Mouse (Mus musculus) T-helper 2 cell (primary cell): ENCODE results near the gene Mtx1.

ENCODE experiments used
- in situ Hi-C: fragments of 300-600 bp; cut with MboI, MseI; formaldehyde crosslinking; loops from one replicate; pipeline ENCODE4 v1.15.1; 2025; ENCODE audit warnings: high pct_unique_total_duplicates

The Mtx1 gene

GRCm38 (mm10) chr3:89214681-89215411, 12.0 kb downstream of the Mtx1 start, which contains the start of gene Thbs3:
Thbs3 (plus strand) TSS chr3:89215180.
- in situ Hi-C loops, result no loop called here

GRCm38 (mm10) chr3:89213803-89214530, 12.9 kb downstream of the Mtx1 start:
- in situ Hi-C loops, result no loop called here

- in situ Hi-C loops, result no loop called here
Observed at GRCm38 (mm10) chr3:89210731-89211130, 16.2 kb downstream of the Mtx1 start.

DNA sequence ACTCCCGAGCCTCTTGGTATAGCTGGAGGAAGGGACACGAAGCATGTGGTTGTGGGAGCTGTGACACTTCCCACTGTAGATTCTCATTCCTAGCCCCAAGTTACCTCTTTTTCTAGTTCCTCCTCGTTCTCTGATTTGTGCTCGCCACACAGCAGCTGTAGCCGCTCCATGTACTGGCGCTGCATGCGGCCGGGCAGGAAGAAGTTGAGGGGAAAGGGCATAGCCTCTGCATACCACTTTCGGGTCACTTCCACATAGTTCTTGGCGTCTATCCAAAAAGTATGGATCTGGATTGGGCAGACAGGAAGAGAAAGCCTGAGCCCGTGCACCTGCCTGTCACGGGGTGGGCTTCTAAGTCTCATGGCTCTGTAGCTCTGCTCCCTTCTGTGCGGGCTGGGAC, 16.7 kb downstream of the Mtx1 start:
- in situ Hi-C loops, result no loop called here

DNA sequence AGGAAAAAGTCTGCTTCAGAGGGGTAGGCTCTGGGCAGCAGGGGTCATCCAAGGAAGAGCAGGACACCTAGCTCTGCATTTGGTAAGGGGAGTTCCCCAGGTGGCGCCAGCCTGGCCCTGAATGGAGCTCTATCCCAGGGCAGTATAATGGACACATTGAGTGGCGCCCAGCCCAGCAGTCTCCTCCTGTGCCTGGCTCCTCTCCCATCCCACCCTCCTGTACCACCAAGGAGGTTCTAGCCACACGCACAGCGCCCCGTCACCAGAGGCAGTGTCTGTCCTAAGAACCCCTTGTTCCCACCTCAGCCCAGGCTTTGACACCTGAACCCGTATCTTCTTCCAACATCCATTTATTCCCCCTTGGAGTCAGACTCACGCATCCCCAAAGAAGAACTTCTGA, 17.2 kb downstream of the Mtx1 start:
- in situ Hi-C loops, result no loop called here

DNA sequence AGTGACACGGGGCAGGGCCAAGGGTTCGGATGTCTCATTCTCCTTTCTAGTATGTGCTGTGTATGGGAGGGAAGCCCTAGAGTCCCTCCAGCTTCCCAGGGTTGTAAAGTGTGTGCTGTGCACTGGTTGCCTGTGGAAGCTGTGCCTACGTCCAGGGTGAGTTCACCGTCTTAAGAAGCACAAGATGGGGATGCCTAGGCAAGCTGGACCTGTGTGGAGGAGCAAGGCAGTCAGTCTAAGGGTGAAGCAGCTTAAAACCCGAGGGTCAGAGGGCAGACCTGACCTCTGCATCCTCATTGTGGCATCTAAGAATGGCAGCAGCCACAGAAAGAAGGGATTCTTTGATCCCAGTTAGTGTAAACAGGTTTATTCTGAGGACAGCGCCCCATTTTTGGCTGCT, 18.2 kb downstream of the Mtx1 start:
- in situ Hi-C loops, result no loop called here

GRCm38 (mm10) chr3:89208075-89208657, 18.7 kb downstream of the Mtx1 start:
- in situ Hi-C loops, result no loop called here

DNA sequence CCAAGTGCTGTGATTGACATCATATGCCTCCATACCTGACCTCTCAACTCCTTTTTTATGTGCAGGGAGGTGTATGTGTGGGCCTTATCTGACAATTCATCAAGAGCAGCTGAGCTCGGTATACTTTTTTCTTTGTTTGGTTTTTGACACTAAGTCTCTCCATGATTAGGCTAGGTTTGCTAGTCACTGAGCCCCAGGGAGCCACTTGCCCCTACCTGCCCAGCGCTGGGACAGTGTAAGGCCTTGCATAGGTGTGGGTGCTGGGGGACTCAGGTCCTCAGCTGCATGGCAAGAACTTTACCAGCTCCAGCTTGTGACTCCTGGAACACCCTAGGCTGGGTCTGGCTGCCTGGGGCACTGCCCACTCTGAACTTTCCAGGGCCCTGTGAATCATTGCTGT, 20.2 kb downstream of the Mtx1 start:
- in situ Hi-C loops, result no loop called here

DNA sequence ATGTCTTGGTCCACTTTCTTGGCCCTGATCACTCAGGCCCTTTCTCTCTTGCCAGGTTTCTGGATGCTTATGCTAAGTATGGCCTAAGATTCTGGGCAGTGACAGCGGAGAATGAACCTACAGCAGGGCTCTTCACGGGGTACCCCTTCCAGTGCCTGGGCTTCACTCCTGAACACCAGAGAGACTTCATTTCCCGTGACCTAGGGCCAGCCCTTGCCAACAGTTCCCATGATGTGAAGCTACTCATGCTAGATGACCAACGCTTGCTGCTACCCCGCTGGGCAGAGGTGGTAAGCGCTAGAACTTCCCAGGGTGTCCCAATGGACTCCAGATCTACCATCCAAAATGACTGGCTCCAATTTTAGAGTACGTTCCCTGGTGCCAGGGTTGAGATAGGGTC, 20.8 kb downstream of the Mtx1 start:
- in situ Hi-C loops, result no loop called here

GRCm38 (mm10) chr3:89203142-89203514, 23.8 kb downstream of the Mtx1 start:
- in situ Hi-C loops, result no loop called here

- in situ Hi-C loops, result no loop called here
Observed at GRCm38 (mm10) chr3:89202253-89203141, 24.4 kb downstream of the Mtx1 start, which contains the start of gene Gba. Gba (plus strand) TSS chr3:89202928.

- in situ Hi-C loops, result no loop called here
Observed at GRCm38 (mm10) chr3:89199839-89200238, 27.0 kb downstream of the Mtx1 start.

GRCm38 (mm10) chr3:89195979-89196877, 30.7 kb downstream of the Mtx1 start:
- in situ Hi-C loops, result no loop called here

- in situ Hi-C loops, result no loop called here
Observed at GRCm38 (mm10) chr3:89193853-89194252, 33.0 kb downstream of the Mtx1 start.

GRCm38 (mm10) chr3:89193351-89193750, 33.5 kb downstream of the Mtx1 start:
- in situ Hi-C loops, result no loop called here

- in situ Hi-C loops, result no loop called here
Observed at GRCm38 (mm10) chr3:89190436-89190835, 36.5 kb downstream of the Mtx1 start.

DNA sequence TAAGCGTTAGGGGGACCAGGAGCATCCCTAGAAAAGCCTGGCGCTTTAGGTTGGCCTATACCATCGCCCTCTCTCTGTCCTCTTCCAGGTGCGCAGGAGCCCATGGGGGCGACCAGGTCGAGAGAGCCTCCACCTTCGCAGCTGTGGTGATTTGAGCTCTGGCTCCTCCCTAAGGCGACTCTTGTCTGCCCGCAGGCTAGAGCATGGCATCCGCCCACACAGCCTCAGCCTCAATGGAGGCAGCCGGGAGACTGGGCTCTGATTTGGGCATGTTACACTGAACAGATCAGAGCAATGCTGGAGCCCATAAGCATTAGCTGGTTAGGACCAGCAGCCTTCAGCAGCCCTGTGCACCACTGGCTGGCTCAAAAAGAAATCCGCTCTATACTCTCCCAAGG, 38.4 kb downstream of the Mtx1 start:
- in situ Hi-C loops, result no loop called here

DNA sequence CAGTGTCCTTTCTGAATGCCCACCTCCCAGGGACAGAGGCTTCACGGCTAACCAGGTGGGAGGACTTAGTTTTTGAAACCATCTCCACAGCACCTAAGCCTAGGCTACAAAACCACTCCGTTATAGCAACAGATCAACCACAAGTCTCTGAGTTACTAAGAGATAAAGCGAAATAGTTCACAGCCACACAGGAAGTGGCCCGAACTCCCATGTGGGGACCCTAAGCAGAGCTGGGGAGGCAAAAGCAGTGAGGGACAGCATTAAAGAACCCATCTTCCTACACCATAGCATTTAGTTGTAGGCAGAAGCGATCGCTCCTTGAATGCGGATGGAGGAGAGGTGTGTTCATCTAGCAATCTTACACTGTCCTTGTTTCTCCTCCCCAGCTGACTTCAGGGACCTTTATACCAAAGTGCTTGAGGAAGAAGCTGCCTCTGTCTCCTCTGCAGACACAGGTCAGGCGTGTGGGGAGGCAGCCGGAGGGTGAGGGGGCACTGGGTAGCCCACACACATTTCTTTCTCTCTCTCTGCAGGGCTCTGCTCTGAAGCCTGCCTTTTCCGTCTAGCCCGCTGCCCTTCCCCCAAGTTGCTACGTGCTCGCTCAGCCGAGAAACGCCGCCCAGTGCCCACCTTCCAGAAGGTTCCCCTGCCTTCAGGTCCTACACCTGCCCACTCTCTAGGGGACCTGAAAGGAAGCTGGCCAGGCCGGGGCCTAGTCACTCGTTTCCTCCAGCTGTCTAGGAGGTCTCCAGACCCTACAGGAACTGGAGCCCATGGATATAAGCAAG, 39.0 kb downstream of the Mtx1 start:
- in situ Hi-C loops, result no loop called here

- in situ Hi-C loops, result no loop called here
Observed at GRCm38 (mm10) chr3:89187197-89187596, 39.7 kb downstream of the Mtx1 start.

- in situ Hi-C loops, result no loop called here
Observed at GRCm38 (mm10) chr3:89183959-89184315, 43.0 kb downstream of the Mtx1 start.
